Mouse (Mus musculus) hindbrain, embryonic 12.5 days (tissue): ENCODE measurements at regions not wholly inside any gene's neighbourhood (a gene's known extent, or its start where the extent isn't known, plus 50 kb on each side); places are given as distances from the start of the nearest gene placed in this dataset. TPM values are rescaled to one million over a fixed set of nuclear protein-coding genes. Genes with fewer than 3 reads are reported as not detected.

ENCODE experiments used
- ATAC-seq: fragments of 200-750 bp; cut with Nextera tagmentation; 2 replicates; pipeline ENCODE4 v1.8.0; 2017; ENCODE audit warnings: moderate TSS enrichment; ENCODE audit not compliant: low FRiP score
- H3K27ac ChIP-seq: fragments of 300-500 bp; sonication (generic); 2 replicates; pipeline ENCODE4 v1.5.1; 2016; ENCODE audit warnings: mild to moderate bottlenecking
- H3K27me3 ChIP-seq: fragments of 300-500 bp; sonication (generic); 2 replicates; pipeline ENCODE4 v1.6.1; 2016; ENCODE audit warnings: mild to moderate bottlenecking
- H3K36me3 ChIP-seq: fragments of 300-500 bp; sonication (generic); 2 replicates; pipeline ENCODE4 v1.6.1; 2016; ENCODE audit warnings: mild to moderate bottlenecking
- H3K4me1 ChIP-seq: fragments of 300-500 bp; sonication (generic); 2 replicates; pipeline ENCODE4 v1.6.1; 2016
- H3K4me2 ChIP-seq: fragments of 300-500 bp; sonication (generic); replicated peaks from 2 replicates; pipeline ENCODE4 v1.6.1; 2016; ENCODE audit warnings: mild to moderate bottlenecking
- H3K4me3 ChIP-seq: fragments of 300-500 bp; sonication (generic); 2 replicates; pipeline ENCODE4 v1.5.1; 2016; ENCODE audit warnings: mild to moderate bottlenecking
- H3K9ac ChIP-seq: fragments of 300-500 bp; sonication (generic); 2 replicates; pipeline ENCODE4 v1.6.1; 2016; ENCODE audit warnings: mild to moderate bottlenecking, moderate library complexity
- H3K9me3 ChIP-seq: fragments of 300-500 bp; sonication (generic); replicated peaks from 2 replicates; pipeline ENCODE4 v1.6.1; 2016; ENCODE audit warnings: mild to moderate bottlenecking
- WGBS: fragments of 180-500 bp; shearing (Covaris S2); methylation state at CpG from one replicate; pipeline ENCODE4 v1.1.7; 2016; 5-methylcytosine and 5-hydroxymethylcytosine counted together
- microRNA counts: library from miRNA; unstranded; fragments of <30 nt; microRNA quantifications from one replicate; lab custom pipeline; 2017
- microRNA-seq: library from miRNA; unstranded; fragments of <30 nt; microRNA quantifications from one replicate; pipeline ENCODE4, GENCODE M21; 2017

- no peak overlapping the region for H3K27ac ChIP-seq
- no peaks in the 10 kb centered on the region for H3K4me1 ChIP-seq
- H3K4me3 ChIP-seq = no peak overlapping the region
- no peaks in the 10 kb centered on the region for H3K9me3 ChIP-seq
- no peak overlapping the region for H3K4me2 ChIP-seq
- no peaks in the 10 kb centered on the region for H3K36me3 ChIP-seq
- no peak for ATAC-seq
- no peaks in the 10 kb centered on the region for H3K27me3 ChIP-seq
- H3K9ac ChIP-seq = no peak overlapping the region
- WGBS = 85% methylated on average over 1 of the region's 1 CpGs
Observed at GRCm38 (mm10) chr5:82898912-82899311, 456.1 kb downstream of the Tecrl start.

- H3K27ac ChIP-seq = no peak overlapping the region
- H3K4me3 ChIP-seq = no peak overlapping the region
- no peaks in the 10 kb centered on the region for H3K4me1 ChIP-seq
- no peak overlapping the region for H3K4me2 ChIP-seq
- no peak for ATAC-seq
- H3K36me3 ChIP-seq = no peaks in the 10 kb centered on the region
- no peaks in the 10 kb centered on the region for H3K9me3 ChIP-seq
- H3K27me3 ChIP-seq = no peaks in the 10 kb centered on the region
- 88% methylated on average over 2 of the region's 2 CpGs for WGBS
- H3K9ac ChIP-seq = no peak overlapping the region
Observed at GRCm38 (mm10) chr5:82898389-82898788, 456.6 kb downstream of the Tecrl start.

- no peaks in the 10 kb centered on the region for H3K27me3 ChIP-seq
- no peak overlapping the region for H3K4me2 ChIP-seq
- no peaks in the 10 kb centered on the region for H3K4me1 ChIP-seq
Observed at GRCm38 (mm10) chr5:82869264-82869663, 485.7 kb downstream of the Tecrl start.

GRCm38 (mm10) chr5:82864347-82864746, 490.6 kb downstream of the Tecrl start:
- no peak overlapping the region for H3K4me2 ChIP-seq
- no peaks in the 10 kb centered on the region for H3K27me3 ChIP-seq
- no peak overlapping the region for H3K27ac ChIP-seq
- H3K4me3 ChIP-seq = no peak overlapping the region
- no peaks in the 10 kb centered on the region for H3K36me3 ChIP-seq
- no peak overlapping the region for H3K9ac ChIP-seq
- H3K9me3 ChIP-seq = no peaks in the 10 kb centered on the region
- H3K4me1 ChIP-seq = no peaks in the 10 kb centered on the region
- ATAC-seq = no peak
- WGBS = 88% methylated on average over 1 of the region's 1 CpGs

More at GRCm38 (mm10) chr5:82869264-82869663, 485.7 kb downstream of the Tecrl start:
- H3K27ac ChIP-seq = no peak overlapping the region
- no peak for ATAC-seq
- 82% methylated on average over 2 of the region's 2 CpGs for WGBS
- H3K4me3 ChIP-seq = no peak overlapping the region
- H3K9ac ChIP-seq = no peak overlapping the region
- no peaks in the 10 kb centered on the region for H3K9me3 ChIP-seq
- no peaks in the 10 kb centered on the region for H3K36me3 ChIP-seq

- Histone ChIP-seq H3K4me3 (no peak overlapping the region), H3K4me2 (no peak overlapping the region), H3K9me3 (no peaks in the 10 kb centered on the region), H3K27ac (no peak overlapping the region), H3K9ac (no peak overlapping the region), H3K36me3 (no peaks in the 10 kb centered on the region), H3K4me1 (no peaks in the 10 kb centered on the region), H3K27me3 (no peaks in the 10 kb centered on the region)
- WGBS = 88% methylated on average over 4 of the region's 4 CpGs
- ATAC-seq = no peak
Observed at GRCm38 (mm10) chr5:82825327-82825726, 529.7 kb downstream of the Tecrl start.

- no peak overlapping the region for H3K9ac ChIP-seq
- H3K4me1 ChIP-seq = no peaks in the 10 kb centered on the region
- no peaks in the 10 kb centered on the region for H3K27me3 ChIP-seq
- no peak overlapping the region for H3K4me3 ChIP-seq
- WGBS = 94% methylated on average over 1 of the region's 1 CpGs
- ATAC-seq = peak; percentile 26; the same call in 1 of the 2 replicates
- no peaks in the 10 kb centered on the region for H3K9me3 ChIP-seq
- H3K27ac ChIP-seq = no peak overlapping the region
- no peaks in the 10 kb centered on the region for H3K36me3 ChIP-seq
- no peak overlapping the region for H3K4me2 ChIP-seq
Observed at GRCm38 (mm10) chr5:82793197-82793596, 561.8 kb downstream of the Tecrl start.

MicroRNAs in the stretch of these regions (microRNA counts, 519-probe panel; counts per million panel counts)
- 470 counts per million, percentile 58 among the panel's probes with 10 or more counts for microRNA mmu-miR-1187 (lab: Ali Mortazavi, UCI)

Small RNA genes lying in the stretch of these regions (microRNA-seq; reads per million reads assigned to microRNA genes)
- gene Mir1187 = not detected
